Mouse (Mus musculus) kidney, adult 2 months (tissue): ENCODE results near the gene Noc2l. TPM values are rescaled to one million over a fixed set of nuclear protein-coding genes. Genes with fewer than 3 reads are reported as not detected.

Source experiments
- DNase-seq: peaks from one replicate; pipeline ENCODE4 v3.0.0; 2021
- H3K27ac ChIP-seq: fragments of 200-500 bp; 2 replicates; pipeline ENCODE4 v1.5.1; 2012; ENCODE audit warnings: low read depth, low read length, control low read depth, inconsistent platforms; ENCODE audit not compliant: insufficient read depth
- H3K27me3 ChIP-seq: fragments of 200-500 bp; replicated peaks from 2 replicates; pipeline ENCODE4 v1.6.1; 2012; ENCODE audit warnings: mild to moderate bottlenecking, moderate library complexity, low read length, inconsistent platforms; ENCODE audit not compliant: control insufficient read depth, insufficient read depth
- H3K36me3 ChIP-seq: fragments of 200-500 bp; 2 replicates; pipeline ENCODE4 v1.6.1; 2012; ENCODE audit warnings: mild to moderate bottlenecking, moderate library complexity, low read length, inconsistent platforms; ENCODE audit not compliant: control insufficient read depth, insufficient read depth
- H3K4me1 ChIP-seq: fragments of 200-500 bp; 2 replicates; pipeline ENCODE4 v1.6.1; 2011; ENCODE audit warnings: low read length; ENCODE audit not compliant: control insufficient read depth, insufficient read depth
- H3K4me3 ChIP-seq: fragments of 200-500 bp; 2 replicates; pipeline ENCODE4 v1.5.1; 2011; ENCODE audit warnings: mild to moderate bottlenecking, low read depth, low read length, control low read depth; ENCODE audit not compliant: insufficient read depth
- CTCF ChIP-seq: fragments of 200-500 bp; conservative IDR thresholded peaks from 2 replicates; pipeline ENCODE4 v1.5.1; 2011; ENCODE audit warnings: low read depth, mild to moderate bottlenecking, control low read depth, low read length, moderate library complexity, mixed read lengths; ENCODE audit not compliant: insufficient read depth, insufficient read length
- POLR2A ChIP-seq: fragments of 200-500 bp; IDR thresholded peaks from one replicate; pipeline ENCODE4 v1.6.1; 2011; ENCODE audit warnings: low read depth, low read length, control low read depth
- WGBS: fragments of 180-500 bp; shearing (Covaris S2); methylation state at CpG from one replicate; pipeline ENCODE4 v1.1.7; 2018; 5-methylcytosine and 5-hydroxymethylcytosine counted together
- polyA plus RNA-seq: library from polyadenylated mRNA; depleted of rRNA; stranded (reverse); fragments of >200 nt; gene quantifications from 2 replicates; pipeline ENCODE4 v1.2.3, GENCODE M21; 2012

Gene Noc2l
- polyA plus RNA-seq, 1 experiment: 46.1 TPM

DNA sequence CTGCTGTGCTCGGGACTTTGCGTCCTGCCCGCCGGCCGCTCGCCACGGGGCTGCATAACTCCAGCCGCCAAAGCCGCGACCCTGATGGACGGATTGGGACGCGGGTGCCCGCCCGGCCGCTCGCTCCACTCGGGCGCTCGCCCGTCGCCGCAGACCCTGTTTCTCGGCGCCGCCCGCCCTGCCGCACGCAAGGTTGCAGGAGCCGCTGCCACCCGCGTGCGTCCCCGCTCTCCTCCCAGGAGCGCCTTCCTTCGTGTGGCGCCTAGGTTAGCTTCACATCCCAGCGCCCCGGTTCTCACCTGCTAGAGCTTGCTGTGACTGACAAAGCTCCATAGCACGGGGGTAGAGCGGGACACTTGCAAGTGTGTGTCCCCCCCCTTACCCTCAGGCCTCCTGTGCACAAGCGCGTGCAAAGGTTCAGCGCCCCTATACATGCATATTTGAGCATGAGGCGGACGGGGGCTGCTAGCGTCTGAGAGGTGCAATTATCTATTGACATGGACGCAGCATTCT lies 1.1 kb upstream of the Noc2l start, which contains the start of gene Plekhn1:
TSS of gene Plekhn1 (minus strand) at position 157 of the 513 bp plus-strand sequence.
- WGBS: under 1% methylated on average over 47 of the region's 48 CpGs
- Histone ChIP-seq H3K36me3 (no peaks in the 10 kb centered on the region), H3K27me3 (no peaks in the 10 kb centered on the region), H3K4me3 (peak within 1 kb of the TSS; percentile 85), H3K4me1 (no peaks in the 10 kb centered on the region), H3K27ac (0 out of 2 replicates have a peak within 1 kb of the TSS, but pooled peaks have one; percentile 13)
- TF ChIP-seq CTCF (no peak), POLR2A (no peak)
- DNase-seq: peak; percentile 82

DNA sequence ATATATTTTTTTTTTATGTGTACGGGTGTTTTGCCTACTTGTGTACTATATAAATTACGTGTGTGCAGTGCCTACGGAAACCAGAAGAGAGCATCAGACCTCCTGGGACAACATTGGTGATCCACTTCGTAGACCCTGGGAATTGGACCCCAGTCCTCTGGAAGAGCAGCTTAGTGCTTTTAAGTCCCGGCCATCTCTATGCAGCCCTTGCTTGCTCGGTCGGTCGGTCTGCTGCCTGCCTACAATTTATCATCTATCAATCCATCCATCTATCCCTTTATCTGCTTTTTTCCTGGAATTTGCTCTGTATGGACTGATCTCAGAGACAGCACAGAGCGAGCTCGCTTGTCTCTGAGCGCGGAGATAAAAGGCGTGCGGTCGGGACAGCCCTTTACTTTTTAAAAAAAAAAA lies 445 bp upstream of the Noc2l start:
- peak overlapping the region; percentile 45 for H3K4me3 ChIP-seq
- H3K27ac ChIP-seq: 0 out of 2 replicates have a peak overlapping the region, but pooled peaks have one; percentile 13
- H3K4me1 ChIP-seq: no peaks in the 10 kb centered on the region
- H3K36me3 ChIP-seq: no peaks in the 10 kb centered on the region
- H3K27me3 ChIP-seq: no peaks in the 10 kb centered on the region
- peak; percentile 13 for DNase-seq
- no peak for TF ChIP-seq POLR2A
- TF ChIP-seq CTCF: 0 out of 2 replicates have a peak, but pooled peaks have one; percentile 21
- WGBS: under 1% methylated on average over 15 of the region's 15 CpGs

DNA sequence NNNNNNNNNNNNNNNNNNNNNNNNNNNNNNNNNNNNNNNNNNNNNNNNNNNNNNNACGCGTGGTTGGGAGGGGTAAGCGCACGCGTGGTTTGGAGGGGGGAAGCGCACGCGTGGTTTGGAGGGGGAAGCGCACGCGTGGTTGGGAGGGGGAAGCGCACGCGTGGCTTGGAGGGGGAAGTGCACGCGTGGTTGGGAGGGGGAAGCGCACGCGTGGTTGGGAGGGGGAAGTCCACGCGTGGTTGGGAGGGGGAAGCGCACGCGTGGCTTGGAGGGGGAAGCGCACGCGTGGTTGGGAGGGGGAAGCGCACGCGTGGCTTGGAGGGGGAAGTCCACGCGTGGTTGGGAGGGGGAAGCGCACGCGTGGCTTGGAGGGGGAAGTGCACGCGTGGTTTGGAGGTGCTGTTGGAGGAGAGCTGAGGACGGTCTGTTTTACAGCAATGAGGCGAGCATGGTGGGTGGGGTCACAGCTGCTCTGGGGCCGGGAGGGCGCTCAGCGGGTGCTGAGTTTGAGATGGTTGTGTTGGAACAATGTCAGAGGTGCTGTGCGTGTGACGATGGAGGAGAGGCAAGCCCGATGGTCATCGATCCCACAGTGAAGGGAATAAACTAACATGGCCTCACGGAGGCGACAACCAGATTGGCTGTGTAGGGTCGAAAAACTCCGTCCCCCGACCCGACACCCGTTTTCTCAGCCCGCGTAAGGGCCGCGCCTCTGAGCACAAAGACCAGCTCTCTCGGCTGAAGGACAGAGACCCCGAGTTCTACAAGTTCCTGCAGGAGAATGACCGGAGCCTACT lies 1.0 kb downstream of the Noc2l start:
- Histone ChIP-seq H3K27ac (no peak overlapping the region), H3K4me3 (peak overlapping the region; percentile 84; the same call in 1 of the 2 replicates), H3K4me1 (no peaks in the 10 kb centered on the region), H3K36me3 (0 out of 2 replicates have a peak, but pooled peaks cover 1% of the 10 kb centered on the region), H3K27me3 (no peaks in the 10 kb centered on the region)
- 29% methylated on average over 58 of the region's 60 CpGs for WGBS
- no peak for DNase-seq
- no peak for TF ChIP-seq CTCF
- TF ChIP-seq POLR2A: no peak

DNA sequence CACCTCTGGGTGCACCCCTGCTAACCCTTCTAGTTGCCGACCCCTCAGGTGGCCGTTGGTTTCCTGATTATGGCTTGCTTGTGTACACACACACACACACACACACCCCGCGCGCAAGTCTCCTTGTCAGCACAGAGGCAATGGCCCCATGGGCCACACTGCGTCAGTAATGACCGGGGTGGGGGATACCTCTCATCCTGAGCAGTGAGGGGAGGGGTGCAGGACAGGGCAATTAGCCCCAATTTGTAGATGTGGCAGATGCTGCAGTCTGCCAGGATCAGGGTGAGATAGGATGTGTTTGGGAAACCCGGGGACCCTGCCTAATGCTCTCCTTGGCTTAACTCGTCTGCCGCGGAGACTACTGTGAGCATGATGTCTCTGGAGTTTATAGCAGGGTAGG lies 13.8 kb downstream of the Noc2l start:
- 74% methylated on average over 11 of the region's 11 CpGs for WGBS
- no peak for TF ChIP-seq CTCF
- TF ChIP-seq POLR2A: no peak
- no peak overlapping the region for H3K27ac ChIP-seq
- no peaks in the 10 kb centered on the region for H3K27me3 ChIP-seq
- no peak overlapping the region for H3K4me3 ChIP-seq
- H3K4me1 ChIP-seq: peaks cover 8% of the 10 kb centered on the region; the same call in 1 of the 2 replicates
- DNase-seq: no peak
- no peaks in the 10 kb centered on the region; the same call in 1 of the 2 replicates for H3K36me3 ChIP-seq

DNA sequence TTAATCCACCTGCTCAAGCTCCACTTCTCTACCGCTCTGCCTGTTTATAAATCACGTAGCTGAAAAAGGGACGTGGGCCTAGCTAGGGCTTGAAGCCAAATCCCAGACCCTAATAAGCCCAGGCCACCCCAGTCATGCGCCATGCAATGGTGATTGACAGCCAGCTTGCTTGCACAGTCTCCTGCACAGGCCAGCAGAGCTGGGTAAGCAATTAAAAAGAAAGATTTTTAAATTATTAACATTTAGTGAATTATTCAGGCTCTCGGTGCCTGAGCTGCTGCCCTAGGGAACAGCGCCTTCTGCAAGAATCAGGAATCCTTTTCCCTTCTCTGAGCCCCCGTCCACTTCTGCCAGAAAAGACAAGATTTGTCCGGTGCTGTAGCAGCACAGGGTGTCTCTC lies 15.3 kb downstream of the Noc2l start:
- Histone ChIP-seq H3K4me1 (peaks cover 8% of the 10 kb centered on the region; the same call in 1 of the 2 replicates), H3K27ac (no peak overlapping the region), H3K36me3 (no peaks in the 10 kb centered on the region; the same call in 1 of the 2 replicates), H3K4me3 (no peak overlapping the region), H3K27me3 (no peaks in the 10 kb centered on the region)
- peak; percentile 11 for DNase-seq
- 35% methylated on average over 8 of the region's 8 CpGs for WGBS
- no peak for TF ChIP-seq CTCF
- no peak for TF ChIP-seq POLR2A

DNA sequence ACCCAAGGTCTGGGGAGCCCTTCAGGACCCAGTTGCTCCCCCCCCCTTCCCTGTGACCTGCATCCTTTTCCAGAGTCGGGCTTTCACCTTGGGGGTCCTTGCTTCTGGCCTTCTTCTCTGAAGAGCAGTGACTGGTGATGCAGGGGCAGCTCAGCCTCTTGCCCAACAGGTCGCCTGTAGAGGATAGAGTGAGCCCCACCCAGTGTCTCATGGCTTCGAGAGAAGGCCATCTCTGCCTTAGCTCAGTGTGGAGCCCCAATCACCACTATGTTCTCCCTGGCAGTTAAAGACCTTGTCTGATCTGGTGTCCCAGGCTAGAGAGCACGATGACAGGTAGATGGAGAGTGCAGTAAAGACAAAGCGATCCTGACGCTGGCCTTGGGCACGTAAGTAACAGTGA lies 16.3 kb downstream of the Noc2l start:
- TF ChIP-seq POLR2A: no peak
- TF ChIP-seq CTCF: no peak
- Histone ChIP-seq H3K36me3 (no peaks in the 10 kb centered on the region), H3K27ac (no peak overlapping the region), H3K27me3 (no peaks in the 10 kb centered on the region), H3K4me1 (peaks cover 8% of the 10 kb centered on the region; the same call in 1 of the 2 replicates), H3K4me3 (no peak overlapping the region)
- WGBS: 51% methylated on average over 7 of the region's 7 CpGs
- DNase-seq: no peak

DNA sequence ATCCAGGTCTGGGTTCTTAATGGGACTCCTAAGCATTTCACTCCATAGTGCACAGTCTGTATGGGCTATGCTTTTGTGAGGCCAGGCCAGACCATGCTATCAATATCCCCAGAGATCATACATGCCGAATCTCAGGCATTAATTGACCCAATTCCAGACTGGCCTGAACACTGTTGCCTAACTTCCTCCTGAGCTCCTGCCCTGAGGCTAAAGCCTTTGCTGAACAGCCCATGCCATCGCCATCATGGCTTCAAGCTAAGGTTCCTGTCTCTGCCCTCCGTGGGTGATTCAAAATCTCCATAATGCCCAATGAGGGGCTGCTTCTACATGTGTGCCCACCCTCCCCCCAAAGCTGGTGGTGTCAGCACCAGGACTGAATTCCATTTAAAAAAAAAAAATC lies 16.8 kb downstream of the Noc2l start:
- no peak overlapping the region for H3K27ac ChIP-seq
- 48% methylated on average over 3 of the region's 3 CpGs for WGBS
- no peaks in the 10 kb centered on the region for H3K27me3 ChIP-seq
- DNase-seq: no peak
- H3K4me3 ChIP-seq: no peak overlapping the region
- H3K36me3 ChIP-seq: no peaks in the 10 kb centered on the region
- H3K4me1 ChIP-seq: peaks cover 8% of the 10 kb centered on the region; the same call in 1 of the 2 replicates
- no peak for TF ChIP-seq CTCF
- no peak for TF ChIP-seq POLR2A
